Mouse (Mus musculus): Measurements from ENCODE around the gene Ksr2. TPM values are rescaled to one million over a fixed set of nuclear protein-coding genes. Genes with fewer than 3 reads are reported as not detected.

Ksr2 gene
- polyA plus RNA-seq (2015; fragmentation: Illumina TruSeq; extraction: RNeasy Lipid Tissue Mini Kit (QIAGEN cat#74804); ENCODE audit: insufficient read depth, low read depth, low replicate concordance), result 0.48 TPM

DNA sequence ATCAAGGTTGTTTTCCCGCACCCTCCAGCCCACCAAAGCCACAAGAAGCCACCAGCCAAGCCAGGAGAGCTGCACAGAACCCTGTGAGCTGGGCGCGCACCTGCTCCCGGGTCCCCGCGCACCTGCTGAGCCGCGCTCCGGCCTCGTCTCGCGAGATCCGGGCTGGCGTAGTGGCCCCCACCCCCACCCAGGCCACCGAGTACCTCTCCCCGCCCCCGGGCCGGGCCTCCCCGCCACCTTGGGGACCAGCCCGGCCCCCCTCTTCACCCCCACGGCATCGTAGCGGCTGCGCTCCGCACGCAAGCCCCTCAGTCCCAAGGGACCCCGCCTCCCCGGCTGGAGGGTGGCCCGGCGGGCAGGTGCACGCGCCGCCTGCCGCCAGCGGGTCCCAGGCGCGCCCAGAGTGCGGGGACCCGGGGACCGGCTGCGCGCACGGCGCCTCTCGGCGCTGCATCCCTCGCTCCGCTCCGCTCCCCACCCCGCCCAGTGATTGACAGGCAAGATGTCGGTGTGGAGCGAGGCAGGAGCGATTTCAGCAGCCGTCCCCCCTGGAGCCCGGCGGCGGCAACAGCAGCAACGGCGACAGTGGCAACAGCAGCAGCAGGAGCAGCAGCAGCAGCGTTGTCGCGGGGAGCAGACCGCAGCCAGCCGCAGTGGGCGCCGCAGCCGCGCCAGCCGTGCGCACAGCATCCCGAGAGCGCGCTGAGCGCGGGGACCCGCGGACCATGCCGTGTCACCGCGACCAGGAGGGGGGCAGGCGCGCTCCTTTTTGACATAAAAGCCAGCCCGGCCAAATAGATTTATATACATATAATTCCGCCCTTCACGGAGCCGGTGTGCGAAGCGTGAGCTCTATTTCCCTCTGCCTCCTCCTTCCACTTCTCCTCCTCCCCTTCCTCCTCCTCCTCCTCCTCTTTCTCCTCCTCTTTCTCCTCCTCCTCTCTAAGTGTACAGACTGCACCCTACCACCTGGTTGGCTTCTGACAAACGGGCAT, at the start of gene Ksr2:
Ksr2 (plus strand) TSS at position 494 of the 995 bp plus-strand sequence.

GRCm38 (mm10) chr5:117388877-117389276, 24.9 kb upstream of the Ksr2 start, which contains the start of gene Rfc5:
Rfc5 (minus strand) TSS chr5:117389047.

DNA sequence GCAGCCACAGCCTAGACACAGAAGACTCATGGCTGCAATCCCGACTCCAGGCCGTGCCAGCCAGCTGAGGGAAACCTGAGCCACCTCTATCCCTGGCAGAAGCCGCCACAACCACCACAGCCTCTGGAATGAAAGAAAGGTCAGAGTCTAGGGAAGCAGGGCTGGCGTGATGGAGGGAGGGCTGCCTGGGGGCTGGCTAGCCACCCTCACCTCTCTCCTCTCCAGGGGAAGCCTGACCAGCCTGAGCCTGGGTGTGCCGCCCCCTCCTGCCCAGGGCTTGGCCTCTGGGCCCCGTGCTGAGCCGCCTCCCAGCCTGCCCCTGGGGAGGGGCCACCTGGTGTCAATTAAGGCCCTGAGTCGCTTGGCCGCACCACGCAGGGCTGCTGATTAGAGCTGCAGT, 366.9 kb downstream of the Ksr2 start, which contains the start of gene Nos1:
Nos1 (plus strand) TSS at position 352 of the 400 bp plus-strand sequence.

Other genes starting within 250 kb of the Ksr2 start
- gene Pebp1, start 126.4 kb upstream of the Ksr2 start, polyA plus RNA-seq (2015; fragmentation: Illumina TruSeq; extraction: RNeasy Lipid Tissue Mini Kit (QIAGEN cat#74804); ENCODE audit: insufficient read depth, low read depth, low replicate concordance), result 59.3 TPM
- 6.3 TPM for gene Vsig10, start 94.9 kb upstream of the Ksr2 start, polyA plus RNA-seq (2015; fragmentation: Illumina TruSeq; extraction: RNeasy Lipid Tissue Mini Kit (QIAGEN cat#74804); ENCODE audit: insufficient read depth, low read depth, low replicate concordance)
- 22.8 TPM for gene Wsb2, start 56.7 kb upstream of the Ksr2 start, polyA plus RNA-seq (2015; fragmentation: Illumina TruSeq; extraction: RNeasy Lipid Tissue Mini Kit (QIAGEN cat#74804); ENCODE audit: insufficient read depth, low read depth, low replicate concordance)
- gene Rfc5, start 25.0 kb upstream of the Ksr2 start, polyA plus RNA-seq (2015; fragmentation: Illumina TruSeq; extraction: RNeasy Lipid Tissue Mini Kit (QIAGEN cat#74804); ENCODE audit: insufficient read depth, low read depth, low replicate concordance), result 1.8 TPM

Measured in pancreas, adult 10 weeks (tissue).